Mouse (Mus musculus): ENCODE results near the gene Dgkq. TPM values are rescaled to one million over a fixed set of nuclear protein-coding genes. Genes with fewer than 3 reads are reported as not detected.
"Not testable (repeated sequence)": the region's sequence is repeated elsewhere in the genome, so short reads cannot be mapped to it uniquely, and the experiment has no call there.

The Dgkq gene
- polyA plus RNA-seq, 1 experiment from 2014 or later = 5.8 TPM

DNA sequence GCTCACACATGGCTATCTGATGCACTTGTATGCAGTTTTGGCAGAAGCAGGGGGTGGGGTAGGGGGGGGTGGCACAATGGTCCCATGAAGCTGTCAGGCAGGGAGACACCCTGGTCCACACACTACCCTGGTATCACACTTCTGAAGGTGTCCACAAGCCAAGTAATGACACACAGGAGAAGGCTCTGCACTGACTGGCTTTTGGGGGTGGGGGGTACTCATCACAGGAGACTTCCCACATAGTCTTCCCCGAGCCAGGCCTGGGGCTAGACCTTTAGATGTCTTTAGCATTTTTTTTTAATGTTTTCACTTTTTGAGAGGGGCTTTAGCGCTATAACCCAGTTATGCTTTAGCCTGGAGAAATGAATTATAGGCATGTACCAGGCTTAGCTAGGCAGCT lies 22.2 kb downstream of the Dgkq start:
- no peak overlapping the region for H3K4me2 ChIP-seq
- H3K4me3 ChIP-seq (ENCODE audit: low read depth, low read length) = no peak overlapping the region
- H3K9me3 ChIP-seq (ENCODE audit: control insufficient read depth, low read length) = no peaks in the 10 kb centered on the region
- no peak for DNase-seq (ENCODE audit: low spot score)
- no peaks in the 10 kb centered on the region for H3K27me3 ChIP-seq (replicated peaks; ENCODE audit: control insufficient read depth, insufficient read depth, low read length)
- H3K9ac ChIP-seq (ENCODE audit: low read depth, low read length) = no peak overlapping the region
- H3K4me1 ChIP-seq (replicated peaks; ENCODE audit: control insufficient read depth, insufficient read depth, low read length) = no peaks in the 10 kb centered on the region
- 94% methylated on average over 2 of the region's 2 CpGs for WGBS
- ATAC-seq (replicated peaks; ENCODE audit: low FRiP score) = no peak
- H3K36me3 ChIP-seq (ENCODE audit: control insufficient read depth, insufficient read depth, low read length) = peaks cover 25% of the 10 kb centered on the region
- H3K27ac ChIP-seq (ENCODE audit: low read depth, low read length) = no peak overlapping the region

DNA sequence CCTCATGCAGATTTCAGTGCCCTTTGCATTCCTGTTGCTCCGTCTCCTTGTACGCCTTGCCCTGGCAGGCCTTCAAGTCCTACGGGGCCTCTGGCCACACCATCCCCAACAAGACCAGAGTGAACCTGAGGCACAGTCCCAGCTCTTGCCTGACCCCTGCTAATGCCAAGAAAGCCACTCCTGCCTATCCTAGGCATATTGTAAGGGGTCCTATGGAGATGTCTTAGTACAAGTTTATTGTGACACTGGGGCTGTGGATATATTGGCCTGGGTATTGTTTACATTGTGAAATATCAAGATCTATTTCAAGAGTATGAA lies 23.2 kb downstream of the Dgkq start:
- 93% methylated on average over 3 of the region's 3 CpGs for WGBS
- H3K4me1 ChIP-seq (replicated peaks; ENCODE audit: control insufficient read depth, insufficient read depth, low read length) = no peaks in the 10 kb centered on the region
- H3K4me3 ChIP-seq (ENCODE audit: low read depth, low read length) = no peak overlapping the region
- DNase-seq (ENCODE audit: low spot score) (no peak), ATAC-seq (replicated peaks; ENCODE audit: low FRiP score) (no peak)
- H3K4me2 ChIP-seq = no peak overlapping the region
- H3K27ac ChIP-seq (ENCODE audit: low read depth, low read length) = no peak overlapping the region
- H3K9me3 ChIP-seq (ENCODE audit: control insufficient read depth, low read length) = no peaks in the 10 kb centered on the region
- no peak overlapping the region for H3K9ac ChIP-seq (ENCODE audit: low read depth, low read length)
- H3K36me3 ChIP-seq (ENCODE audit: control insufficient read depth, insufficient read depth, low read length) = peaks cover 23% of the 10 kb centered on the region
- H3K27me3 ChIP-seq (replicated peaks; ENCODE audit: control insufficient read depth, insufficient read depth, low read length) = no peaks in the 10 kb centered on the region

DNA sequence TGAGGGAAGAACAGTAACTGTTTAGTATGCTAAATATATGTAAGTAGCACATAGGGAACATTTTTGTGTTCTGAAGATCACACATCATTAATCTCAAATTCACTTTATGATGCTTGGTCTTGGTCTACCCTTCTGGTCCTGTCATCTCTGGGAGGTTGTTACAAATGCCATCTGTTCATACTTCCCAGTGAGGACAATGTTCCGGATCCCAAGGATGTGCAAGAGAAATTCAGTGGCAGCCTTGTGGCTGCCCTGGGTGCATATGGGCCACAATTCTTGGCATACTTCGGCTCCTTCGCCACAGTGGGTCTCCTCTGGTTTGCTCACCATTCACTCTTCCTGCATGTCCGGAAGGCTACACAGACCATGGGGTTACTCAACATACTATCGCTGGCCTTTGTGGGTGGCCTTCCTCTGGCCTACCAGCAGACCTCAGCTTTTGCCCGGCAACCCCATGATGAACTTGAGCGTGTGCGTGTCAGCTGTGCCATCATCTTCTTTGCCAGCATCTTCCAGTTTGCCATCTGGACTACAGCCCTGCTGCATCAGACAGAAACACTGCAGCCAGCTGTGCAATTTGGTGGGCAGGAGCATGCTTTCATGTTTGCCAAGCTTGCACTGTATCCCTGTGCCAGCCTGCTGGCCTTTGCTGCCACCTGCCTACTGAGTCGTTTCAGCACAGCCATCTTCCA lies 23.7 kb downstream of the Dgkq start:
- no peak overlapping the region for H3K4me3 ChIP-seq (ENCODE audit: low read depth, low read length)
- H3K36me3 ChIP-seq (ENCODE audit: control insufficient read depth, insufficient read depth, low read length) = peaks cover 23% of the 10 kb centered on the region
- DNase-seq (ENCODE audit: low spot score) = no peak
- ATAC-seq (replicated peaks; ENCODE audit: low FRiP score) = no peak
- no peaks in the 10 kb centered on the region for H3K27me3 ChIP-seq (replicated peaks; ENCODE audit: control insufficient read depth, insufficient read depth, low read length)
- no peaks in the 10 kb centered on the region for H3K4me1 ChIP-seq (replicated peaks; ENCODE audit: control insufficient read depth, insufficient read depth, low read length)
- H3K4me2 ChIP-seq = no peak overlapping the region
- no peak overlapping the region for H3K9ac ChIP-seq (ENCODE audit: low read depth, low read length)
- no peak overlapping the region for H3K27ac ChIP-seq (ENCODE audit: low read depth, low read length)
- no peaks in the 10 kb centered on the region for H3K9me3 ChIP-seq (ENCODE audit: control insufficient read depth, low read length)
- 87% methylated on average over 9 of the region's 9 CpGs for WGBS

DNA sequence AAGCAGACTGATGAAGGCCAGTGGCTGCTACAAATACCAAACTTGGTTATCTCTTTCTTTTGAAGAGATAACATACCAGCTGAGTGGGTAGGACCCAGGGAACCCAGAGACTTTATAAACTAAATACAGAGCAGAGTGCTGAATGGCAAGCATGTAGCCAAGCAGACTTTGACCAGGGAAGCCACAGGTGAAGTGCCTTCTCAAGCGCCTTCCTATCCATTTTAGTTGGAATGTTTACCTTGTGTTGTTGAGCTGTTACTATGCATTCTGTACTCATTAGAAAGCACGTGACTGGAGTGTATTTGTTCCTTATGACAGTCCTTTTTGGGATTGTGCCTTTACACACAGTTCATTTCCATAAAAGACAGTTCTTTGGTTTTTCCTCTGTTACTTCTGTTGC lies 25.8 kb downstream of the Dgkq start:
- Histone ChIP-seq H3K36me3 (ENCODE audit: control insufficient read depth, insufficient read depth, low read length) (peaks cover 23% of the 10 kb centered on the region), H3K4me1 (replicated peaks; ENCODE audit: control insufficient read depth, insufficient read depth, low read length) (no peaks in the 10 kb centered on the region), H3K9me3 (ENCODE audit: control insufficient read depth, low read length) (no peaks in the 10 kb centered on the region), H3K27ac (ENCODE audit: low read depth, low read length) (no peak overlapping the region), H3K9ac (ENCODE audit: low read depth, low read length) (no peak overlapping the region), H3K4me2 (no peak overlapping the region), H3K4me3 (ENCODE audit: low read depth, low read length) (no peak overlapping the region), H3K27me3 (replicated peaks; ENCODE audit: control insufficient read depth, insufficient read depth, low read length) (no peaks in the 10 kb centered on the region)
- ATAC-seq (replicated peaks; ENCODE audit: low FRiP score) (no peak), DNase-seq (ENCODE audit: low spot score) (no peak)
- 72% methylated on average over 2 of the region's 2 CpGs for WGBS

DNA sequence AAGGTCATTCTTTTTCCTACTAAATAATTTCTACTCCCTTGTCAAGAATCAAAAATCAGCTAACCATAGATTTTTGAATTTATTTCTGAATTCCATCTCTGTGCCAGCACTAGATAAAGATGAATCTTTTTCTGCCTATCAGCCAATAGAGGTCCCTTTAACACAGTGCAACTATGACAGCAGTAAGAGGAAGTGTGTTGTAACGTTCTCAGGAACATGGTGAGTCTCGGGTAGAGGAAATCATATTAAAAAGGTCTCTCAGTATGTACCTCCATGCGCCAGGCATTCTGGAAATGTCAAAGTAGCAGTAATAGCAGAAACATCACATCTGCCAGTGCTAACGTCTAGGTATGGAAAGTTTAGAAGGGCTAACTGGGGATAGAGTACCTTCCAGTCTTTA lies 33.3 kb downstream of the Dgkq start:
- ATAC-seq (replicated peaks; ENCODE audit: low FRiP score) = no peak
- 62% methylated on average over 4 of the region's 4 CpGs for WGBS
- H3K27me3 ChIP-seq (replicated peaks; ENCODE audit: control insufficient read depth, insufficient read depth, low read length) = no peaks in the 10 kb centered on the region
- H3K27ac ChIP-seq (ENCODE audit: low read depth, low read length) = no peak overlapping the region
- no peaks in the 10 kb centered on the region for H3K4me1 ChIP-seq (replicated peaks; ENCODE audit: control insufficient read depth, insufficient read depth, low read length)
- H3K4me3 ChIP-seq (ENCODE audit: low read depth, low read length) = no peak overlapping the region
- DNase-seq (ENCODE audit: low spot score) = no peak
- H3K4me2 ChIP-seq = no peak overlapping the region
- no peak overlapping the region for H3K9ac ChIP-seq (ENCODE audit: low read depth, low read length)
- peaks cover 5% of the 10 kb centered on the region; the same call in 1 of the 2 replicates for H3K36me3 ChIP-seq (ENCODE audit: control insufficient read depth, insufficient read depth, low read length)
- H3K9me3 ChIP-seq (ENCODE audit: control insufficient read depth, low read length) = no peaks in the 10 kb centered on the region

DNA sequence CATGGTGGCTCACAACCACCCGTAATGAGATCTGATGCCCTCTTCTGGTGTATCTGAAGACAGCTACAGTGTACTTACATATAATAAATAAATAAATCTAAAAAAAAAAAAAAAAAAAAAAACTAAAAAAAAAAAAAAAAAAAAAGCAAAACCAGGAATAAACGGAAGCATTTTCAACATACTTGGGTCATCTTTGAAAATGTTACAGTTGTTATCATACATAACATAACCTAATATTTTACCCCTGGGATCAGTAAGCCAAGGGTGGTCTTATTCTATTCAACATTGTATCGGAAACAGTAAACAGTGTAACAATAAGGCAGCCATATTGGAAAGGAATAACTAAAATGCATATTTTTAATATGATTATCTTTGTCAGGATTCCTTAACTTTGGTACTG lies 35.4 kb downstream of the Dgkq start:
- H3K4me3 ChIP-seq (ENCODE audit: low read depth, low read length); H3K4me2 ChIP-seq; H3K27ac ChIP-seq (ENCODE audit: low read depth, low read length); H3K9ac ChIP-seq (ENCODE audit: low read depth, low read length); ATAC-seq (replicated peaks; ENCODE audit: low FRiP score); H3K9me3 ChIP-seq (ENCODE audit: control insufficient read depth, low read length); H3K36me3 ChIP-seq (ENCODE audit: control insufficient read depth, insufficient read depth, low read length); H3K4me1 ChIP-seq (replicated peaks; ENCODE audit: control insufficient read depth, insufficient read depth, low read length); DNase-seq (ENCODE audit: low spot score); H3K27me3 ChIP-seq (replicated peaks; ENCODE audit: control insufficient read depth, insufficient read depth, low read length): not testable (repeated sequence)
- 85% methylated on average over 2 of the region's 3 CpGs for WGBS

DNA sequence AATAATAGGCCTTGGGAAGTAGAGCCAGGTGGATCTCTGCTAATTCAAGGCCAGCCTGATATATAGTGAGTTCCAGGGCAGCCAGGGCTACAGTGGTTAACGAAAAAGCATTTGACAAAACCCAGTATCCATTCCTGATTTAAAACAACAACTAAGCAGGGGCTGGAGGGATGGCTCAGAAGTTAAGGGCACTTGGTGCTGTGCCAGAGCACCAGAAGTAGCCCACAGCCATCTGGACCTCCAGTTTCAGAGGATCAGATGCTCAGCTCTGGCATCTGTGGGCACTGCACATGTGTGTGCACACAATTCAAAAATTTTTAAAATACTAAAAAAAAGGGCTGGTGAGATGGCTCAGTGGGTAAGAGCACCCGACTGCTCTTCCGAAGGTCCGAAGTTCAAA lies 35.8 kb downstream of the Dgkq start:
- H3K27me3 ChIP-seq (replicated peaks; ENCODE audit: control insufficient read depth, insufficient read depth, low read length) = no peaks in the 10 kb centered on the region
- no peak overlapping the region for H3K27ac ChIP-seq (ENCODE audit: low read depth, low read length)
- no peaks in the 10 kb centered on the region for H3K9me3 ChIP-seq (ENCODE audit: control insufficient read depth, low read length)
- H3K36me3 ChIP-seq (ENCODE audit: control insufficient read depth, insufficient read depth, low read length) = no peaks in the 10 kb centered on the region; the same call in 1 of the 2 replicates
- WGBS = 87% methylated on average over 4 of the region's 4 CpGs
- H3K4me1 ChIP-seq (replicated peaks; ENCODE audit: control insufficient read depth, insufficient read depth, low read length) = peaks cover 2% of the 10 kb centered on the region
- no peak overlapping the region for H3K4me2 ChIP-seq
- DNase-seq (ENCODE audit: low spot score) (no peak), ATAC-seq (replicated peaks; ENCODE audit: low FRiP score) (no peak)
- no peak overlapping the region for H3K4me3 ChIP-seq (ENCODE audit: low read depth, low read length)
- H3K9ac ChIP-seq (ENCODE audit: low read depth, low read length) = no peak overlapping the region

DNA sequence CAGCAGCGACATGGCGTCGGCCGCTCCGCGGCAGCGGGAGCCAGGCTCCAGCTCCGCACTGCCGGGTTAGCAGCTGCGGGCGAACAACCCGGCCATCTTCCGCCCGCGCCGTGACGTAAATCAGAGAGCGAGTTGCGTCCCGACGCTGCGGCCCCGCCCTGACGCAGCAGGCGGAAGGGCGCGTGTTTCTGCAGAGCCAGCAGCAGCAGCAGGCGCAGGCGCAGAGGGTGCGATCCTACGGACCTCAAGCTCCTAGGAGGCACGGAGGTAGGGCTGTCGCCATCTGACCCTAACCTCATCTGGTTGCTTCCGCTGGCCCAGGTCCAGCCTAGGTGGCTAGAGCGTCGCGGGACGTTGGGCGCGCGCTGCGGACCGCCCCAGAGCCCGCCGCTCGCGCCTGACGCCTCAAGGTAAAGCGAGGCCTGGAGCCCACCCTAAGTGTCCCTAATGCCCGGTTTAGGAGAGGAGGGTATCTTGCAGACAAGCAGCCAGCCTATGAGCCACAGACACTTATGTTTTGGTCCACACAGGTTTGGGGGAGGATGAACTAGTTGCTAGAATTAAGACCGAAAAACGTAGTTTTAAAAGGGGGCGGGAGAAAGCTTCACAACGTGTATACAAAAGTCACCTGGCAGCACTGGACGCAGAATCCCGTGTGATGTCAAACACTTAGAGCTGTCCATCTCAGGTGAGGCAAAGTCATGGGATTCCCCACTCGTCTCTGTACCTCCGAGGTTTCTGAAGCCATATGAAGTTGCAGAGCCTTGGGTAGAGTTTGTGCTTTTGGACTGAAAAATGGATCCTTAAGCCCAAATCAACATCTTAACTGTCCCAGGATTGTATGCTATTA lies 39.6 kb downstream of the Dgkq start, which contains the start of the genes Gak and Tmem175:
Gene Gak, minus strand, starts transcription at position 122 of the 850 bp plus-strand sequence.
Gene Tmem175, plus strand, starts transcription at position 137 of the 850 bp plus-strand sequence.
- Histone ChIP-seq H3K27ac (ENCODE audit: low read depth, low read length) (peak within 1 kb of the TSS; percentile 82), H3K4me1 (replicated peaks; ENCODE audit: control insufficient read depth, insufficient read depth, low read length) (peaks cover 26% of the 10 kb centered on the region)

More for the DNA sequence above, 39.6 kb downstream of the Dgkq start, which contains the start of the genes Gak and Tmem175:
- ATAC-seq (replicated peaks; ENCODE audit: low FRiP score) (peak; percentile 94), DNase-seq (ENCODE audit: low spot score) (peak; percentile 90)
- Histone ChIP-seq H3K4me2 (peak within 1 kb of the TSS; percentile 93), H3K4me3 (ENCODE audit: low read depth, low read length) (peak within 1 kb of the TSS; percentile 84), H3K9me3 (ENCODE audit: control insufficient read depth, low read length) (no peaks in the 10 kb centered on the region), H3K27me3 (replicated peaks; ENCODE audit: control insufficient read depth, insufficient read depth, low read length) (no peaks in the 10 kb centered on the region), H3K9ac (ENCODE audit: low read depth, low read length) (peak within 1 kb of the TSS; percentile 86), H3K36me3 (ENCODE audit: control insufficient read depth, insufficient read depth, low read length) (0 out of 2 replicates have a peak, but pooled peaks cover 2% of the 10 kb centered on the region)
- WGBS = under 1% methylated on average over 58 of the region's 58 CpGs

Data from liver, embryonic 11.5 days (tissue).